ENCODE assay signal across 14 mouse cellular contexts in genomic region chr11:35840282-35840681, GRCm38 (mm10). TPM values are rescaled to one million over a fixed set of nuclear protein-coding genes. Genes with fewer than 3 reads are reported as not detected.
A peak's percentile ranks its signal among the peaks of the same experiment; 100 is the strongest.
DNase-seq lines count a peak whose midpoint lies in the region; ATAC-seq and TF ChIP-seq lines count a peak whose summit lies in the region.
"Had no signal": no experiment of that assay in that cellular context is flagged by ENCODE, and none has a peak within 500 bp of the region (broad histone marks: within the 10 kb centered on the region; RNA-seq: fewer than 3 reads in every experiment).

No protein-coding gene starts in this region.

- DNase-seq in hindbrain, embryonic 11.5 days (ENCODE audit: low spot score) = peak; percentile 43
- DNase-seq in ES-E14 (ENCODE audit: low read depth, low spot score) = peak; percentile 84
- no peak for DNase-seq in midbrain, postnatal 0 days (ENCODE audit: low spot score)
- DNase-seq in layer of hippocampus, postnatal 25 days (ENCODE audit: extremely low spot score in 1 of 2, low spot score in 1 of 2) = no peak
- DNase-seq in left cerebral cortex, postnatal 25 days (ENCODE audit: low spot score in 2 of 2) = no peak
- DNase-seq: cerebellum, adult 9-11 months; heart, adult 18-20 months; thymus, adult 2 months had no signal

- peak; percentile 61 for TF ChIP-seq CTCF in midbrain, postnatal 0 days (IDR thresholded peaks at IDR 0.05)

- no peak overlapping the region for H3K9ac ChIP-seq in hindbrain, embryonic 11.5 days (ENCODE audit: low read depth, low read length)
- H3K9ac ChIP-seq in hindbrain, embryonic 13.5 days = no peak overlapping the region
- H3K9ac ChIP-seq in midbrain, embryonic 12.5 days (replicated peaks) = no peak overlapping the region
- no peak overlapping the region for H3K9ac ChIP-seq in midbrain, embryonic 16.5 days (ENCODE audit: low read depth, low read length)
- H3K9ac ChIP-seq in ES-E14 (ENCODE audit: insufficient read depth, low read depth, low read length, poor library complexity, severe bottlenecking) = peak overlapping the region; percentile 45
- no peak overlapping the region for H3K9ac ChIP-seq in midbrain, postnatal 0 days (replicated peaks; ENCODE audit: low read length, poor library complexity, severe bottlenecking)

- H3K4me2 ChIP-seq in hindbrain, embryonic 11.5 days (replicated peaks; ENCODE audit: low read depth, low read length) = no peak overlapping the region
- H3K4me2 ChIP-seq in hindbrain, embryonic 13.5 days = no peak overlapping the region
- H3K4me2 ChIP-seq in midbrain, embryonic 12.5 days (replicated peaks) = no peak overlapping the region
- H3K4me2 ChIP-seq in midbrain, embryonic 16.5 days (ENCODE audit: low read length) = no peak overlapping the region
- H3K4me2 ChIP-seq in midbrain, postnatal 0 days (ENCODE audit: low read depth, low read length, poor library complexity, severe bottlenecking) = no peak overlapping the region

- in situ Hi-C loops in ES-E14 (cut with MboI; ENCODE audit: low sequenced_read_pairs in 2 of 2, unreplicated experiment in 2 of 2) = no loop called here

- no peak for ATAC-seq in hindbrain, embryonic 11.5 days (ENCODE audit: low FRiP score)
- no peak for ATAC-seq in hindbrain, embryonic 13.5 days (ENCODE audit: low FRiP score)
- ATAC-seq in midbrain, embryonic 12.5 days (ENCODE audit: low FRiP score, low read depth) = no peak
- ATAC-seq in midbrain, embryonic 16.5 days = no peak
- ATAC-seq in midbrain, postnatal 0 days (ENCODE audit: low FRiP score) = no peak
- ATAC-seq: intestine, embryonic 16.5 days had no signal

- no peaks in the 10 kb centered on the region for H3K4me1 ChIP-seq in hindbrain, embryonic 11.5 days (replicated peaks; ENCODE audit: control insufficient read depth, insufficient read depth, low read length)
- peaks cover 15% of the 10 kb centered on the region for H3K4me1 ChIP-seq in hindbrain, embryonic 13.5 days (replicated peaks)
- H3K4me1 ChIP-seq in midbrain, embryonic 12.5 days = 0 out of 2 replicates have a peak, but pooled peaks cover 4% of the 10 kb centered on the region
- peaks cover 6% of the 10 kb centered on the region; the same call in 1 of the 2 replicates for H3K4me1 ChIP-seq in midbrain, embryonic 16.5 days (ENCODE audit: control insufficient read depth, insufficient read depth, low read length)
- H3K4me1 ChIP-seq in ES-E14 (ENCODE audit: control insufficient read depth in 2 of 2, insufficient read depth in 2 of 2, low read length in 2 of 2, poor library complexity in 1 of 2) = peaks cover 0 to 13% of the 10 kb centered on the region in 2 experiments; a peak in 3 of 4 replicates
- H3K4me1 ChIP-seq in midbrain, postnatal 0 days (ENCODE audit: insufficient read depth, low read length) = no peaks in the 10 kb centered on the region

- H3K9me3 ChIP-seq in hindbrain, embryonic 11.5 days (ENCODE audit: control insufficient read depth, low read length) = no peaks in the 10 kb centered on the region
- no peaks in the 10 kb centered on the region for H3K9me3 ChIP-seq in hindbrain, embryonic 13.5 days
- peaks cover 4% of the 10 kb centered on the region; the same call in 1 of the 2 replicates for H3K9me3 ChIP-seq in midbrain, embryonic 12.5 days
- no peaks in the 10 kb centered on the region; the same call in 1 of the 2 replicates for H3K9me3 ChIP-seq in midbrain, embryonic 16.5 days (replicated peaks; ENCODE audit: control insufficient read depth, low read length, poor library complexity, severe bottlenecking)
- no peaks in the 10 kb centered on the region for H3K9me3 ChIP-seq in ES-E14 (ENCODE audit: control insufficient read depth, insufficient read depth, low read depth, low read length)
- H3K9me3 ChIP-seq in midbrain, postnatal 0 days (ENCODE audit: low read length) = no peaks in the 10 kb centered on the region
- H3K9me3 ChIP-seq: forebrain, embryonic 10.5 days; megakaryocyte, embryonic 14.5 days had no signal

- no peak overlapping the region for H3K4me3 ChIP-seq in hindbrain, embryonic 11.5 days (ENCODE audit: low read depth, low read length)
- no peak overlapping the region for H3K4me3 ChIP-seq in hindbrain, embryonic 13.5 days
- H3K4me3 ChIP-seq in midbrain, embryonic 12.5 days = no peak overlapping the region
- no peak overlapping the region for H3K4me3 ChIP-seq in midbrain, embryonic 16.5 days (ENCODE audit: low read depth, low read length)
- peak overlapping the region; percentile 35 to 40; a peak in 3 of 4 replicates for H3K4me3 ChIP-seq in ES-E14 (ENCODE audit: insufficient read depth in 1 of 2, low read depth in 1 of 2, low read length in 2 of 2, poor library complexity in 1 of 2, severe bottlenecking in 1 of 2)
- no peak overlapping the region for H3K4me3 ChIP-seq in midbrain, postnatal 0 days (ENCODE audit: low read depth, low read length)
- H3K4me3 ChIP-seq: forebrain, embryonic 10.5 days; megakaryocyte, embryonic 14.5 days had no signal

- 84% methylated on average over 7 of the region's 7 CpGs for WGBS in hindbrain, embryonic 11.5 days
- WGBS in hindbrain, embryonic 13.5 days = 83% methylated on average over 7 of the region's 7 CpGs
- WGBS in midbrain, embryonic 12.5 days = 86% methylated on average over 7 of the region's 7 CpGs
- WGBS in midbrain, embryonic 16.5 days = 81% methylated on average over 7 of the region's 7 CpGs
- 81% methylated on average over 7 of the region's 7 CpGs for WGBS in midbrain, postnatal 0 days

- no peaks in the 10 kb centered on the region for H3K27me3 ChIP-seq in hindbrain, embryonic 11.5 days (ENCODE audit: control insufficient read depth, insufficient read depth, low read length)
- H3K27me3 ChIP-seq in hindbrain, embryonic 13.5 days = no peaks in the 10 kb centered on the region
- H3K27me3 ChIP-seq in midbrain, embryonic 12.5 days = no peaks in the 10 kb centered on the region
- H3K27me3 ChIP-seq in midbrain, embryonic 16.5 days (ENCODE audit: control insufficient read depth, insufficient read depth, low read depth, low read length) = no peaks in the 10 kb centered on the region
- no peaks in the 10 kb centered on the region for H3K27me3 ChIP-seq in midbrain, postnatal 0 days (ENCODE audit: insufficient read depth, low read length)

- intact Hi-C loops in left cerebral cortex, postnatal 25 days (cut with DNase I) = no loop called here

- H3K36me3 ChIP-seq in hindbrain, embryonic 11.5 days (ENCODE audit: control insufficient read depth, insufficient read depth, low read length) = no peaks in the 10 kb centered on the region
- peaks cover 16% of the 10 kb centered on the region for H3K36me3 ChIP-seq in hindbrain, embryonic 13.5 days
- peaks cover 13% of the 10 kb centered on the region for H3K36me3 ChIP-seq in midbrain, embryonic 12.5 days
- 0 out of 2 replicates have a peak, but pooled peaks cover 3% of the 10 kb centered on the region for H3K36me3 ChIP-seq in midbrain, embryonic 16.5 days (ENCODE audit: control insufficient read depth, insufficient read depth, low read length)
- peaks cover 16% of the 10 kb centered on the region; the same call in 1 of the 2 replicates for H3K36me3 ChIP-seq in ES-E14 (ENCODE audit: control insufficient read depth, insufficient read depth, low read length, poor library complexity, severe bottlenecking)
- H3K36me3 ChIP-seq in midbrain, postnatal 0 days (ENCODE audit: insufficient read depth, low read length) = peaks cover 10% of the 10 kb centered on the region; the same call in 1 of the 2 replicates

- no peak overlapping the region for H3K27ac ChIP-seq in hindbrain, embryonic 11.5 days (ENCODE audit: low read depth, low read length)
- no peak overlapping the region; the same call in 1 of the 2 replicates for H3K27ac ChIP-seq in hindbrain, embryonic 13.5 days
- 0 out of 2 replicates have a peak overlapping the region, but pooled peaks have one; percentile 0 for H3K27ac ChIP-seq in midbrain, embryonic 12.5 days (replicated peaks)
- H3K27ac ChIP-seq in midbrain, embryonic 16.5 days (ENCODE audit: low read length) = no peak overlapping the region
- peak overlapping the region; percentile 48 for H3K27ac ChIP-seq in ES-E14 (ENCODE audit: insufficient read depth, low read depth, low read length, poor library complexity, severe bottlenecking)
- H3K27ac ChIP-seq in midbrain, postnatal 0 days (ENCODE audit: low read depth, low read length) = no peak overlapping the region
- H3K27ac ChIP-seq: forebrain, embryonic 10.5 days had no signal

TF ChIP-seq in ES-E14, 5 proteins besides CTCF, POLR2A, EP300 and RAD21:
- TF ChIP-seq HCFC1 (IDR thresholded peaks at IDR 0.05; ENCODE audit: borderline replicate concordance, insufficient read depth, low read length) (0 out of 2 replicates have a peak, but pooled peaks have one; percentile 25), ZNF384 (IDR thresholded peaks at IDR 0.05; ENCODE audit: low read depth, low read length) (no peak), CHD2 (IDR thresholded peaks at IDR 0.05; ENCODE audit: low read depth, low read length) (no peak), MAFK (IDR thresholded peaks at IDR 0.05; ENCODE audit: insufficient read depth, low read depth, low read length) (no peak), ZC3H11A (IDR thresholded peaks at IDR 0.05; ENCODE audit: borderline replicate concordance, low read depth, low read length) (no peak)
TF ChIP-seq in ES-E14: peak in this region for 1.

RNA-seq across cellular contexts. Expression of gene Rars, which starts 6.0 kb away (rescaled TPM):
- polyA plus RNA-seq in hindbrain, embryonic 11.5 days (2014; fragmentation: Nextera tagmentation; extraction: Ambion mirVana) = 106 and 116 TPM in 2 replicates
- polyA plus RNA-seq in hindbrain, embryonic 13.5 days (2015; fragmentation: Nextera tagmentation; extraction: Ambion mirVana) = 72.0 and 73.4 TPM in 2 replicates
- 81.2 and 85.0 TPM in 2 replicates for polyA plus RNA-seq in midbrain, embryonic 12.5 days (2016; fragmentation: Nextera tagmentation; extraction: Ambion mirVana)
- polyA plus RNA-seq in midbrain, embryonic 16.5 days (2015; fragmentation: Nextera tagmentation; extraction: Ambion mirVana) = 70.2 and 71.9 TPM in 2 replicates
- 105 and 156 TPM in 2 replicates for total RNA-seq in ES-E14 (2012; rRNA removed)
- 41.3 and 45.8 TPM in 2 replicates for total RNA-seq in midbrain, postnatal 0 days (2014; rRNA removed)
- polyA plus RNA-seq in midbrain, postnatal 0 days (2015; fragmentation: Nextera tagmentation; extraction: Ambion mirVana) = 61.9 and 66.2 TPM in 2 replicates
- total RNA-seq in layer of hippocampus, postnatal 25 days (2021) = 10 to 100 TPM; 46.3 to 49.6 TPM
- 10 to 100 TPM; 44.3 to 45.0 TPM for total RNA-seq in left cerebral cortex, postnatal 25 days (2021)

RNA-seq across cellular contexts. Expression of gene Fbll1, which starts 41.6 kb away (rescaled TPM):
- 4.5 and 4.6 TPM in 2 replicates for polyA plus RNA-seq in hindbrain, embryonic 11.5 days (2014; fragmentation: Nextera tagmentation; extraction: Ambion mirVana)
- polyA plus RNA-seq in hindbrain, embryonic 13.5 days (2015; fragmentation: Nextera tagmentation; extraction: Ambion mirVana) = 15.1 and 19.0 TPM in 2 replicates
- 9.0 and 11.1 TPM in 2 replicates for polyA plus RNA-seq in midbrain, embryonic 12.5 days (2016; fragmentation: Nextera tagmentation; extraction: Ambion mirVana)
- 18.9 and 20.5 TPM in 2 replicates for polyA plus RNA-seq in midbrain, embryonic 16.5 days (2015; fragmentation: Nextera tagmentation; extraction: Ambion mirVana)
- 0.22 and 0.26 TPM in 2 replicates for total RNA-seq in ES-E14 (2012; rRNA removed)
- 57.1 and 75.5 TPM in 2 replicates for total RNA-seq in midbrain, postnatal 0 days (2014; rRNA removed)
- polyA plus RNA-seq in midbrain, postnatal 0 days (2015; fragmentation: Nextera tagmentation; extraction: Ambion mirVana) = 31.0 and 34.6 TPM in 2 replicates
- 10 to 100 TPM; 50.7 to 53.7 TPM for total RNA-seq in layer of hippocampus, postnatal 25 days (2021)
- total RNA-seq in left cerebral cortex, postnatal 25 days (2021) = 10 to 100 TPM; 42.0 to 45.3 TPM
- total RNA-seq: heart, adult 18-20 months had no signal

Comparison
In these comparisons a context has a peak if more than half of its experiments do, and no peak if none do; other contexts are left out.
1. H3K27ac ChIP-seq: peak in midbrain, embryonic 12.5 days (single experiment) and ES-E14 (single experiment); none in hindbrain, embryonic 11.5 days (single experiment), hindbrain, embryonic 13.5 days (single experiment), midbrain, embryonic 16.5 days (single experiment) and midbrain, postnatal 0 days (single experiment).
2. DNase-seq: peak in hindbrain, embryonic 11.5 days (single experiment) and ES-E14 (single experiment); none in midbrain, postnatal 0 days (single experiment), layer of hippocampus, postnatal 25 days (0 of 2) and left cerebral cortex, postnatal 25 days (0 of 2).
3. H3K4me3 ChIP-seq: peak in ES-E14 (2 of 2); none in hindbrain, embryonic 11.5 days (single experiment), hindbrain, embryonic 13.5 days (single experiment), midbrain, embryonic 12.5 days (single experiment), midbrain, embryonic 16.5 days (single experiment) and midbrain, postnatal 0 days (single experiment).